Mouse (Mus musculus) stomach, postnatal 0 days (tissue): ENCODE measurements at regions not wholly inside any gene's neighbourhood (a gene's known extent, or its start where the extent isn't known, plus 50 kb on each side); places are given as distances from the start of the nearest gene placed in this dataset.
"Not testable (repeated sequence)": the region's sequence is repeated elsewhere in the genome, so short reads cannot be mapped to it uniquely, and the experiment has no call there.

Source experiments
- ATAC-seq: fragments of 200-750 bp; cut with Nextera tagmentation; 2 replicates; pipeline ENCODE4 v1.8.0; 2017; ENCODE audit not compliant: low FRiP score, low TSS enrichment
- DNase-seq: peaks from one replicate; pipeline ENCODE4 v3.0.0-alpha.2; 2016; ENCODE audit warnings: low spot score
- H3K27ac ChIP-seq: fragments of 300-500 bp; sonication (generic); replicated peaks from 2 replicates; pipeline ENCODE4 v1.5.1; 2014; ENCODE audit warnings: mild to moderate bottlenecking, control low read depth
- H3K27me3 ChIP-seq: fragments of 300-500 bp; sonication (generic); 2 replicates; pipeline ENCODE4 v1.6.1; 2014; ENCODE audit warnings: low read length; ENCODE audit not compliant: control insufficient read depth, insufficient read depth
- H3K36me3 ChIP-seq: fragments of 300-500 bp; sonication (generic); 2 replicates; pipeline ENCODE4 v1.6.1; 2014; ENCODE audit warnings: low read length, mixed read lengths; ENCODE audit not compliant: control insufficient read depth, insufficient read depth
- H3K4me1 ChIP-seq: fragments of 300-500 bp; sonication (generic); replicated peaks from 2 replicates; pipeline ENCODE4 v1.6.1; 2014; ENCODE audit warnings: antibody characterized with exemption; ENCODE audit not compliant: control insufficient read depth, insufficient read depth
- H3K4me2 ChIP-seq: fragments of 300-500 bp; sonication (generic); replicated peaks from 2 replicates; pipeline ENCODE4 v1.6.1; 2014; ENCODE audit warnings: low read depth, mild to moderate bottlenecking, control low read depth, moderate library complexity
- H3K4me3 ChIP-seq: fragments of 300-500 bp; sonication (generic); 2 replicates; pipeline ENCODE4 v1.5.1; 2014; ENCODE audit warnings: low read depth, low read length, control low read depth
- H3K9ac ChIP-seq: fragments of 300-500 bp; sonication (generic); 2 replicates; pipeline ENCODE4 v1.6.1; 2014; ENCODE audit warnings: mild to moderate bottlenecking, low read length, control low read depth, mixed read lengths
- H3K9me3 ChIP-seq: fragments of 300-500 bp; sonication (generic); 2 replicates; pipeline ENCODE4 v1.6.1; 2016; ENCODE audit warnings: low read length; ENCODE audit not compliant: control insufficient read depth
- WGBS: fragments of 180-500 bp; shearing (Covaris S2); extraction: QIAGEN DNeasy Blood & Tissue Kit; methylation state at CpG from one replicate; pipeline ENCODE4 v1.1.7; 2014; 5-methylcytosine and 5-hydroxymethylcytosine counted together

- Histone ChIP-seq H3K4me2 (peak overlapping the region; percentile 62), H3K9ac (peak overlapping the region; percentile 62), H3K4me3 (peak overlapping the region; percentile 51)
- ATAC-seq, H3K27ac ChIP-seq, H3K27me3 ChIP-seq, H3K36me3 ChIP-seq, H3K9me3 ChIP-seq, H3K4me1 ChIP-seq: not testable (repeated sequence)
- DNase-seq = peak; percentile 24
- WGBS = under 1% methylated on average over 38 of the region's 77 CpGs
Observed at GRCm38 (mm10) chr12:24252071-24252874, 155.2 kb upstream of the 9030624G23Rik start.
